In the genomic region with DNA sequence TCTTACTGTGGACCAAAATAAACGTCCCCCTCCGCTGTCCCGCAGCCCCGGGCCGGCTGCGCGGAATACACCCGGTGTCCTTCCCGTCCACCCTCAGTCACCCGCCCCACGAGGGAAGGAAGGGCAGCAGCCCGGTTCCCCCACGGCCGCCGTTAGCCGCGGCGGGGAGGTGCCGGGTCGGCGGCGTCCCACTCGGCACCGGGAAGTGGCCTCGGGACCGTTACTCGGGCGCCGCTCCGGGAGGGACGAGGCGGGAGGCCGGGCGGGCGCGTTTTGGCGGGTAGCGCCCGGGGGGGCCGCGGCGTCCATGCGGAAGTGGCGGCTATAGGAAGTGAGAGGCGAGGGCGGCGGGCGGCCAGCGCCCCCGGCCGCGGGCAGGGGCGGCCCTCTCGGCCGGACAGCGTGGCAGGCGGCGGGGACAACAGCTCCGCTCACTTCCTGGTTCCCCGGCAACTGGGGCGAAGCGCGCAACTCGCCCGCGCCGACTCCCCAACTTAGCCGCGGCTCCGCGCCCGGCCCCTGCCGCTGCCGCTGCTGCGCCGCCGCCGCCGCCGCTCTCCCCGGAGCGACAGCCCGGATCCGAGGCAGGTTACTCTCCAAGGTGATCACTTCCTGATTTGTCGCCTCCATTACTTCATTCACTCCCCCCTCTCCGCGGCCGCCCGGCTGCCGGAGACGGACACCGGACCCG, we compare ENCODE assay signal across 8 mouse cellular contexts. TPM values are rescaled to one million over a fixed set of nuclear protein-coding genes. Genes with fewer than 3 reads are reported as not detected.
DNase-seq lines count a peak whose midpoint lies in the region; ATAC-seq and TF ChIP-seq lines count a peak whose summit lies in the region.

No protein-coding gene starts in this region.

- no peak for TF ChIP-seq CTCF in spleen, adult 2 months (IDR thresholded peaks at IDR 0.05; ENCODE audit: extremely low read depth, insufficient read depth, insufficient read length, insufficient replicate concordance)

- peak; percentile 53 for DNase-seq in embryo, embryonic 10 days (ENCODE audit: low spot score)
- no peak for DNase-seq in embryo, embryonic 9.5 days (ENCODE audit: extremely low spot score)
- peak; percentile 66 for DNase-seq in Muller cell, postnatal 12 days (ENCODE audit: inconsistent ontology term)
- DNase-seq in embryonic facial prominence, embryonic 14.5 days (ENCODE audit: low spot score): peak; percentile 44
- peak; percentile 61 to 88 for DNase-seq in heart, postnatal 36 days
- peak; percentile 37 to 67 for DNase-seq in left cerebral cortex, postnatal 25 days (ENCODE audit: low spot score in 2 of 2)
- DNase-seq in spleen, adult 2 months (ENCODE audit: low read depth in 1 of 2, low spot score in 2 of 2): peak; percentile 14 to 53

- WGBS in embryonic facial prominence, embryonic 14.5 days: under 1% methylated on average over 20 of the region's 93 CpGs
- under 1% methylated on average over 75 of the region's 93 CpGs for WGBS in spleen, adult 2 months

- H3K4me1 ChIP-seq in embryonic facial prominence, embryonic 14.5 days (ENCODE audit: control insufficient read depth, insufficient read depth, low read length): 0 out of 2 replicates have a peak, but pooled peaks cover 4% of the 10 kb centered on the region
- H3K4me1 ChIP-seq in spleen, adult 2 months (ENCODE audit: control insufficient read depth, insufficient read depth, insufficient read length): peaks cover 6% of the 10 kb centered on the region

- peak overlapping the region; percentile 95 for H3K9ac ChIP-seq in embryonic facial prominence, embryonic 14.5 days (ENCODE audit: low read depth, low read length)

- intact Hi-C loops in heart, postnatal 36 days (cut with DNase I): loop anchor here (1.0 to 10.0 kb wide), 3 partner anchors 39 to 208 kb away; partner anchors contain the start of gene Rab33b
- intact Hi-C loops in left cerebral cortex, postnatal 25 days (cut with DNase I): loop anchor here (1.0 to 2.0 kb wide), 2 partner anchors 52 to 64 kb away; partner anchors contain the start of genes Elf2 and Noct

- peak; percentile 31 for ATAC-seq in embryonic facial prominence, embryonic 14.5 days (ENCODE audit: low read depth)
- peak; percentile 25 for ATAC-seq in megakaryocyte, adult 5-6 weeks (ENCODE audit: poor library complexity, severe bottlenecking)

- H3K27ac ChIP-seq in embryonic facial prominence, embryonic 14.5 days (replicated peaks; ENCODE audit: low read depth, low read length): peak overlapping the region; percentile 99
- H3K27ac ChIP-seq in spleen, adult 2 months (ENCODE audit: insufficient read depth, low read length): peak overlapping the region; percentile 99

- TF ChIP-seq POLR2A in spleen, adult 2 months (IDR thresholded peaks at IDR 0.05; ENCODE audit: low read depth, low read length): peak; percentile 18; the same call in 1 of the 2 replicates

- no peaks in the 10 kb centered on the region for H3K36me3 ChIP-seq in embryonic facial prominence, embryonic 14.5 days (ENCODE audit: control insufficient read depth, insufficient read depth, low read length)
- no peaks in the 10 kb centered on the region for H3K36me3 ChIP-seq in spleen, adult 2 months (ENCODE audit: control insufficient read depth, insufficient read depth, low read length)

- no peaks in the 10 kb centered on the region for H3K27me3 ChIP-seq in embryonic facial prominence, embryonic 14.5 days (replicated peaks; ENCODE audit: control insufficient read depth, insufficient read depth, low read length)
- no peaks in the 10 kb centered on the region for H3K27me3 ChIP-seq in spleen, adult 2 months (ENCODE audit: control insufficient read depth, insufficient read depth, low read length)

- peak overlapping the region; percentile 76 for H3K4me2 ChIP-seq in embryonic facial prominence, embryonic 14.5 days (ENCODE audit: low read depth, low read length)

- peak overlapping the region; percentile 99 for H3K4me3 ChIP-seq in embryonic facial prominence, embryonic 14.5 days (ENCODE audit: low read depth, low read length)
- H3K4me3 ChIP-seq in spleen, adult 2 months (ENCODE audit: extremely low read depth, insufficient read depth, insufficient read length): peak overlapping the region; percentile 100

- H3K9me3 ChIP-seq in embryonic facial prominence, embryonic 14.5 days (ENCODE audit: control insufficient read depth, low read length): no peaks in the 10 kb centered on the region

RNA-seq across cellular contexts. Expression of gene Noct, which starts 52.3 kb away (rescaled TPM):
- polyA plus RNA-seq in embryonic facial prominence, embryonic 14.5 days (2014; fragmentation: Nextera tagmentation; extraction: Ambion mirVana): 9.4 and 10.0 TPM in 2 replicates
- total RNA-seq in heart, postnatal 36 days (2021): 10 to 100 TPM; 33.6 to 35.1 TPM
- total RNA-seq in left cerebral cortex, postnatal 25 days (2021): 10 to 100 TPM; 52.3 to 57.2 TPM
- total RNA-seq in megakaryocyte, adult 5-6 weeks (2015): 12.1 and 13.2 TPM in 2 replicates
- total RNA-seq in megakaryocyte, adult 5-6 weeks (2017): 4.4 and 7.6 TPM in 2 replicates
- polyA plus RNA-seq in spleen, adult 2 months (2012; rRNA removed): 6.1 and 8.8 TPM in 2 replicates
